Mouse (Mus musculus) midbrain, embryonic 14.5 days (tissue): ENCODE measurements at regions not wholly inside any gene's neighbourhood (a gene's known extent, or its start where the extent isn't known, plus 50 kb on each side); places are given as distances from the start of the nearest gene placed in this dataset.

Experiments
- ATAC-seq: fragments of 200-750 bp; cut with Nextera tagmentation; 2 replicates; pipeline ENCODE4 v1.8.0; 2017; ENCODE audit warnings: moderate number of reproducible peaks, moderate library complexity; ENCODE audit not compliant: low FRiP score, low TSS enrichment
- DNase-seq: peaks from one replicate; pipeline ENCODE4 v3.0.0-alpha.2; 2015
- H3K27ac ChIP-seq: fragments of 300-500 bp; sonication (generic); replicated peaks from 2 replicates; pipeline ENCODE4 v1.5.1; 2014; ENCODE audit warnings: mild to moderate bottlenecking, low read depth, low read length, moderate library complexity
- H3K27me3 ChIP-seq: fragments of 300-500 bp; sonication (generic); 2 replicates; pipeline ENCODE4 v1.6.1; 2014; ENCODE audit warnings: low read length, control low read depth, mixed read lengths; ENCODE audit not compliant: control insufficient read depth, insufficient read depth
- H3K36me3 ChIP-seq: fragments of 300-500 bp; sonication (generic); 2 replicates; pipeline ENCODE4 v1.6.1; 2014; ENCODE audit warnings: low read length, control low read depth; ENCODE audit not compliant: control insufficient read depth, insufficient read depth
- H3K4me1 ChIP-seq: fragments of 300-500 bp; sonication (generic); 2 replicates; pipeline ENCODE4 v1.6.1; 2014; ENCODE audit warnings: mild to moderate bottlenecking, antibody characterized with exemption, low read length, control low read depth; ENCODE audit not compliant: control insufficient read depth, insufficient read depth
- H3K4me2 ChIP-seq: fragments of 300-500 bp; sonication (generic); 2 replicates; pipeline ENCODE4 v1.6.1; 2014; ENCODE audit warnings: mild to moderate bottlenecking, low read length, moderate library complexity
- H3K4me3 ChIP-seq: fragments of 300-500 bp; sonication (generic); replicated peaks from 2 replicates; pipeline ENCODE4 v1.5.1; 2014; ENCODE audit warnings: low read depth, low read length
- H3K9ac ChIP-seq: fragments of 300-500 bp; sonication (generic); replicated peaks from 2 replicates; pipeline ENCODE4 v1.6.1; 2014; ENCODE audit warnings: mild to moderate bottlenecking, low read length, moderate library complexity
- H3K9me3 ChIP-seq: fragments of 300-500 bp; sonication (generic); 2 replicates; pipeline ENCODE4 v1.6.1; 2016; ENCODE audit warnings: low read length, control low read depth, mixed read lengths; ENCODE audit not compliant: control insufficient read depth
- WGBS: fragments of 180-500 bp; shearing (Covaris S2); extraction: QIAGEN DNeasy Blood & Tissue Kit; methylation state at CpG from one replicate; pipeline ENCODE4 v1.1.7; 2014; 5-methylcytosine and 5-hydroxymethylcytosine counted together

DNA sequence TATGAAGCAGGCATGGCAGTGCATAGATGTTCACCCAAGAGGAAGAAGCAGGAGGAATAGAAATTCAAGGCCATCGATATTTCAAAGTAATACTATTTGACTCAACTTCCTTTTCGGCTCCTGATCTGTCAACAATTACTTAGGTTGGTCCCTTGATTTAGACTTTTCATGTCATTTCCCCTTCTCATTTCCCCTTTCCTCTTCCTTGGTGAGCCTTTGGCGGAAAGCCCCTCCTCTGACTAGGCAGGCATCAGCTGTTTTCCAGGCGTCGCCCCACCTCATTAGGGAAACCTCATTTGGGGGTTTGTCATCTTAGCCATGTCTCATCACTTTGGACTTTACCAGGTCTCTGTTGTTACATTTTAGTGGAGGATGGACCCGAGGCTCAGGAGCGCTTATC, 191.0 kb upstream of the Jarid2 start:
- 94% methylated on average over 7 of the region's 7 CpGs for WGBS
- Histone ChIP-seq H3K9me3 (no peaks in the 10 kb centered on the region), H3K27me3 (no peaks in the 10 kb centered on the region), H3K4me3 (no peak overlapping the region), H3K36me3 (no peaks in the 10 kb centered on the region), H3K4me1 (no peaks in the 10 kb centered on the region), H3K4me2 (no peak overlapping the region), H3K27ac (no peak overlapping the region), H3K9ac (no peak overlapping the region)
- DNase-seq (no peak), ATAC-seq (no peak)

DNA sequence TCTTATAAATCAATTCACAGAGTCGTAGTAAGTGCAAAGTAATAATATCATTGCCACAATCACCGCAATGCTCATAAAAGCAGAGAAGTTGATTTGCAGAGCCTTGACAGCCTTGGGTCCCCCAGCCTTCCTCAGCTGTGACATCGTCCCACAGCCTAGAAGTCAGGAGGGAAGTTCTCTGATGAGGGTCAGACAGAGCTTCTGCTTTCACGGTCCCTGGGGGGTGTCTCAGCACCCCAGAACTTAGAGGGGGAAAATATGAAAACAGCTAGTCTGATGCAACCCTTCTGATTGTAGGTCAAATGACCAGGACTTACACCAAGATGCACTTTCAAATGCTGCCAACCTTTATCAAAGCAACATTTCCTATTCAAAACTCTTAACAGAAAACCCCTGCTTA, 188.9 kb upstream of the Jarid2 start:
- WGBS = 89% methylated on average over 4 of the region's 4 CpGs
- Histone ChIP-seq H3K27me3 (no peaks in the 10 kb centered on the region), H3K4me2 (no peak overlapping the region), H3K9me3 (no peaks in the 10 kb centered on the region), H3K4me3 (no peak overlapping the region), H3K27ac (no peak overlapping the region), H3K4me1 (no peaks in the 10 kb centered on the region), H3K36me3 (no peaks in the 10 kb centered on the region), H3K9ac (no peak overlapping the region)
- DNase-seq = no peak
- ATAC-seq = no peak

DNA sequence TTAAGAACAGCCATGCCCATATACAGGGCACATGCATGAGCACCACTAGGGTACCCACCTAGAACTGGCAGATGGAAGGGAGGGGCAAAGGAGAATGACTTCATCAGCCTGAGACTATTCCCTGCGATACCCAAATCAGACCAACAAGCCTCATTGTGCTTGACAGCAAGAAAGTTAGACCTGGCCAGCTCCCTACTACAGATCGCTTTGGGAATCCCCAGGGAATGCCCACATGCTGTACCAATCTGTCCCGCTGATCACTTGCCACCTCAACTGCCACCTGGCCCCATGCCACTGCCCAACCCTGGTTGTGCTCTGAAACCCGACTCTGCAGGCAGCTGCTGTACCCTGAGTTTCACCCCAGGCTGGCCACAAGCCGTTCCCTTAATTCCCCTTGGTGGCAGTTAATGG, 188.0 kb upstream of the Jarid2 start:
- DNase-seq = peak; percentile 6
- H3K9ac ChIP-seq = no peak overlapping the region
- no peaks in the 10 kb centered on the region for H3K9me3 ChIP-seq
- ATAC-seq = no peak
- no peaks in the 10 kb centered on the region for H3K4me1 ChIP-seq
- WGBS = 74% methylated on average over 5 of the region's 5 CpGs
- H3K36me3 ChIP-seq = no peaks in the 10 kb centered on the region
- no peak overlapping the region for H3K4me2 ChIP-seq
- no peaks in the 10 kb centered on the region for H3K27me3 ChIP-seq
- H3K27ac ChIP-seq = no peak overlapping the region
- H3K4me3 ChIP-seq = no peak overlapping the region

DNA sequence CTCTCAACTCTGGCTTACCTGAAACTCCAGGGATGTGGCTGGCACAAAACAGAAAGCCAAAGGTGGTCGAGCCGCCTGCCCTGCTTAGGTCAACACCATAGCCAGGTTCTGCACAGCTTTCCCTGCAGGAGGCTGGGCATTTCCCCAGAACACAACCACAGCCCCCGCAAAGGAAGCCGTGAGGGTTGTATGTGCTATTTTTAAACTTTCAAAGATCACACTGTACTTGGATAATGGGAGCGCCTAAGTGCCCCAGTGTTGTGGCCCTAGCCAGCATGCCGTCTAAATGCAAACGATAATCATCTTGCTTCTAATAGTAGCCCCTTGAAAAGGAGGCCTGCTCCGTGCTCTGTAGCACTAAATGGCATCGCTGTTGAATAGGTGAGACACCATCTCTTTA, 184.5 kb upstream of the Jarid2 start:
- Histone ChIP-seq H3K9ac (no peak overlapping the region), H3K4me3 (no peak overlapping the region), H3K36me3 (no peaks in the 10 kb centered on the region), H3K4me2 (no peak overlapping the region), H3K4me1 (no peaks in the 10 kb centered on the region), H3K27me3 (no peaks in the 10 kb centered on the region), H3K9me3 (no peaks in the 10 kb centered on the region), H3K27ac (no peak overlapping the region)
- DNase-seq = no peak
- 87% methylated on average over 9 of the region's 9 CpGs for WGBS
- ATAC-seq = no peak

DNA sequence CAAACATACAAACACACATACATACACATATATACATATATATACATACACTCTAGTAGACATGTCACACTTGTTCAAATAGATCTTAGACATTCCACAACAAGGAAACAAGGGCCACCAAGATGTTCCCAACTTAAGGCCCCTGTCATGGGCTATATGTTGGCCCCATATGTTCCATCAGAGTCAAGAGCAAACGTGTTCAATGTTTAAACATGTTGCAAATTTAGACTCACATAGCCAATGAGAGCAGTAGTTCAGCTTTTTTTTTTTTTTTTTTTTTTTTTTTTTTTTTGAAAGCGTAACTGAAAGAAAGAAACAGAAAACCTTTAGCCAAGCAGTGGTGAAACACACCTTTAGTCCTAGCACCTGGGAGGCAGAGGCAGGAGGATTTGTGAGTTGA, 183.0 kb upstream of the Jarid2 start:
- H3K4me1 ChIP-seq = no peaks in the 10 kb centered on the region
- H3K27me3 ChIP-seq = no peaks in the 10 kb centered on the region
- DNase-seq (no peak), ATAC-seq (no peak)
- H3K36me3 ChIP-seq = no peaks in the 10 kb centered on the region
- H3K4me2 ChIP-seq = no peak overlapping the region
- WGBS = 88% methylated on average over 2 of the region's 2 CpGs
- no peak overlapping the region for H3K27ac ChIP-seq
- no peaks in the 10 kb centered on the region for H3K9me3 ChIP-seq
- no peak overlapping the region for H3K4me3 ChIP-seq
- H3K9ac ChIP-seq = no peak overlapping the region

DNA sequence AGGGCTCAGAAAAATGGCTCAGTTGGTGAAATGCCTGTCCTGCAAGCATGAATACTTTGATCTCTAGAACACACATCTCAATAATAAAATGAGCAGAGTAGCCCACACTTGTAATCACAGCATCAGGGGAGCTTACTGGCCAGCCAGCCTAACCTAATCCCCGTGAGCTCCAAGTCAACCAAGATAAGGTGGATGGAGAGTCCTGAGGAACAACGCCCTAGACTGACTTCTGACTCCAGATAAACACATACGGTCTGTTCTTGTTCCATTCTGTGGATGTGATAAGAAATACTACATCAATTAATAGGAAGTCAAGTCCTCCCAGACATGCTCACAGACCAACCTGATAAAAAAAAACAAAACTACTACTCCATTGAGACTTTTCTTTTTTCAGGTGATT, 180.4 kb upstream of the Jarid2 start:
- Histone ChIP-seq H3K27me3 (no peaks in the 10 kb centered on the region), H3K4me1 (no peaks in the 10 kb centered on the region), H3K4me3 (no peak overlapping the region), H3K4me2 (no peak overlapping the region), H3K36me3 (no peaks in the 10 kb centered on the region), H3K9me3 (no peaks in the 10 kb centered on the region), H3K9ac (no peak overlapping the region), H3K27ac (no peak overlapping the region)
- DNase-seq = no peak
- WGBS = 93% methylated on average over 3 of the region's 3 CpGs
- ATAC-seq = no peak

DNA sequence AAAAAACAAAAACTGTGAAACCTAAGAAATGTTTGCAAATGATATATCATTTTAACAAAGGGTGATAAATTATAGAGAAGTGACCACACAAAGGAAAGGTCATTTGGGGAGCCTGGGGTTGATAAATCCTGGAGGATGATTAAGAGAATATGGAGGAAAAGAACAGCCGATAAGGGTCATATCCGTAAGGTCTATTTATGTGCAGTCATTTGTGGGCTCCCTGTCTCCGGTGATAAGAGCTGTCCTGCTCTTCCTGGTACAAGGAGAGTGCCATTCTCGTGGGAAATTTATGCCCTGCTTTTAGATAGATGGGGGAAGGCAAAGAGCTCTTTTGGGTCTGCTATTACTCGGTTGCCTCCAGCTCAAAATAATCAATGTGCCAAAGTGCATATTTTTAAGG, 175.9 kb upstream of the Jarid2 start:
- Histone ChIP-seq H3K9me3 (no peaks in the 10 kb centered on the region), H3K4me2 (no peak overlapping the region), H3K27me3 (no peaks in the 10 kb centered on the region), H3K36me3 (no peaks in the 10 kb centered on the region), H3K4me3 (no peak overlapping the region), H3K4me1 (no peaks in the 10 kb centered on the region), H3K9ac (no peak overlapping the region), H3K27ac (no peak overlapping the region)
- ATAC-seq (no peak), DNase-seq (no peak)
- WGBS = 81% methylated on average over 5 of the region's 5 CpGs

DNA sequence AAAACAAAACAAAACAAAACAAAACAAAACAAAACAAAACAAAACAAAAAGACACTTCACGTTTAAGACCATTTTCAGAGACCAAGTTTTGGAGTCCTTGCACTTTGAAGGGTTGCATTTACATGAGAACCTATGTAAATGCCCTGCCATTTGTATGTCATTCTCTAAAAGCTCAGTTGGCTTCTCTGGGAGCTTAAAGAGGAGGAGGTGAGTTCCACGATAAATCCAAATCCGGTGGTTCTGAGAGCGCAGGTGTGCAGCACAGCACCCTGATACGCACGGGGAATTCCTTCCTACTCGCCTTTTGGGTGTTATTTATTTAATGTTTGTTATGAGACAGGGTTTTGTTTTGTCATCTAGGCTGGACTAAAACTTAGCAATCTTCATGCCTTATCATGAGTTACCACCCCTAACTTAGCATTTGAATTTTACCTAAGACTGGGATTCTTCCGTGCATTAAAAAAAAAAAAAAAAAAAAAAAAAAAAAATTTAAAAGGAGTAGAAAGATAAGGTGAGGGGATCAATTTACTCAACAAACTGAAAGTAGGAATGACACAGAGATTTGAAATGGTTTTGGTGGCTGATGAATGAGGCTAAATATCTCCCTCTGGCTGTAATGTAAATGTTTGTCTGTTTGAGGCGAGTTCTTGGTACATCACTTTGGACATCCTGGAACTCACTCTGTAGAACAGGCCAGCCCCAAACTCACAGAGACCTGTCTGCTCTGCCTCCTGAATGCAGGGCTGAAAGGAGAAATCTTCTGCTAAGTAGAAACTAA, 174.4 kb upstream of the Jarid2 start:
- Histone ChIP-seq H3K27me3 (no peaks in the 10 kb centered on the region), H3K36me3 (no peaks in the 10 kb centered on the region), H3K9ac (no peak overlapping the region), H3K4me1 (no peaks in the 10 kb centered on the region), H3K9me3 (no peaks in the 10 kb centered on the region), H3K4me3 (no peak overlapping the region), H3K27ac (no peak overlapping the region), H3K4me2 (no peak overlapping the region)
- DNase-seq (no peak), ATAC-seq (no peak)
- WGBS = 81% methylated on average over 9 of the region's 9 CpGs

DNA sequence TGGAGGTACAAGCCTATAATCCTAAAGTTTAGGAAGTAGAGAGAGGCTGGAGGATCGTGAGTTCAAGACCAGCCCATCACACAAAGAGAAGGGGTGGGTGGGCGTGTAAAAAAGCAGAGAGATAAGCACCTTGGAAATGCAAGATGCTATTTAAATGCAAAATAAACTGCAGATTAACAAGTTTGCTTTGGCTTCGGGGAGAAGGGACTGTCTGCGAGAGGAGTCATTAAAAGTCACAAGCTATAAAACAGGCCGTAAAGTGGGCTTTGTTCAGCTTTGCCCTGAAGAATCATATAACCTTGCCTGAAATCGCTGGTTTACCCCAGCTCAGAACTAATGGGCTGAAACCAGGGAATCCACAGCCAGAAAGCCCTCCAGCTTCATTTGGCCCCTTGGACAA, 173.3 kb upstream of the Jarid2 start:
- 78% methylated on average over 6 of the region's 6 CpGs for WGBS
- ATAC-seq = no peak
- no peak overlapping the region for H3K4me3 ChIP-seq
- no peak overlapping the region for H3K27ac ChIP-seq
- no peak for DNase-seq
- H3K36me3 ChIP-seq = no peaks in the 10 kb centered on the region
- H3K4me2 ChIP-seq = no peak overlapping the region
- H3K4me1 ChIP-seq = no peaks in the 10 kb centered on the region
- H3K9me3 ChIP-seq = no peaks in the 10 kb centered on the region
- no peak overlapping the region for H3K9ac ChIP-seq
- no peaks in the 10 kb centered on the region for H3K27me3 ChIP-seq
